Mouse (Mus musculus) embryonic stem cell, embryonic (primary cell): Measurements from ENCODE around the gene Nr2f2.

Source experiments
- CTCF ChIA-PET, 4 experiments: fragments of 300-600 bp in 2 of 4; fragments of 350-600 bp in 2 of 4; sonication (Branson Sonifier 250); formaldehyde crosslinking; loops; one replicate each; lab custom pipeline; 2022; ENCODE audit warnings: inconsistent platforms in 2 of 4; lab: Charles Lee
- POLR2A ChIA-PET, 4 experiments: fragments of 300-600 bp in 2 of 4; fragments of 350-600 bp in 2 of 4; sonication (Branson Sonifier 250); formaldehyde crosslinking; loops; one replicate each; lab custom pipeline; 2022; ENCODE audit warnings: antibody characterized with exemption in 4 of 4, inconsistent platforms in 1 of 4; lab: Charles Lee

The Nr2f2 gene

DNA sequence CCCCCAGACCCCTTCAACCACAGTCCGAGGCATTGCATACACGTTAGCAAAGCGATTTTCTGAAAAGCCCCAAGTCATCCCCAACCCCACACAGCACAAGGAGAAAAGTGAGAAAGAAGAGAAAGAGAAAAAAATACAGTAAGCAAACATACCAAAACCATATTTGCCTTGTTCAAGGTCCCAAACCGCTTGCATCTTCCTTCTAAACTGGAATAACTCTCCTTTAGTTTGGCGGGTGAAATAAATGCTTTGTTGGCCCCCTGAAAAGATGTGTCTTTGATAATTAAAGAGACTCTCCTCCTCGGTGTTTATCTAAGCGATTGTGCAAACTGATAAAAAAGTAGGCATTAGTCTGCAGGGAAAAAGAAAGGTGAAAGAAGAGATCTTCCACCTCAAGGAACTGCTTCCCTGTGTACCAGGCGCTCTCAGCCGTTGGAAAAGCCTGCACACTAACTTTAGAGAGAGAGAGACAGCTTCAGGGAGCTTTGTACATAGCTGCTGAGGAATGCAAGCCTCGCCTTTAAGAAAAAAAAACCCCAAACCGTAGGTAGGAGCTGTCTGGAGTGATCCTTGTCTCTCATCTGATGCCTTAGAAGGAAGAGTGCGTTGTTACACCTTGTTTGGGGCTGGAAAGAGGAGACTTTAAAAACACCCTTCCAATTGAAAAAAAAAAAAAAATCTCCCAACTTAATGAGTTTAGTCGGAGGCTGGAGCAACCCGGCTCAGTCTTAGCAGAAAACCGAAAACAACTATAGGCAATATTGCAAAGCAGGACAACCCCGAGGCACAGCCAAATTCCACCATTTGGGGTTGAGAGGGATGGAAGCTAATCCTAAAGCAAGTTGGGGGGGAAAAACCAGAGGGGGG, at the start of gene Nr2f2:
TSS of gene Nr2f2 (minus strand) at position 795 of the 867 bp plus-strand sequence.
- ChIA-PET POLR2A (interaction anchor here in 1 of 4 experiments (0.7 kb wide), 1 partner anchor 164 kb away, joined by 3 read pairs; no protein-coding TSS in a partner anchor), CTCF (interaction anchor here in 1 of 4 experiments (0.7 kb wide), 1 partner anchor 32 kb away, joined by 4 read pairs; no protein-coding TSS in a partner anchor)

DNA sequence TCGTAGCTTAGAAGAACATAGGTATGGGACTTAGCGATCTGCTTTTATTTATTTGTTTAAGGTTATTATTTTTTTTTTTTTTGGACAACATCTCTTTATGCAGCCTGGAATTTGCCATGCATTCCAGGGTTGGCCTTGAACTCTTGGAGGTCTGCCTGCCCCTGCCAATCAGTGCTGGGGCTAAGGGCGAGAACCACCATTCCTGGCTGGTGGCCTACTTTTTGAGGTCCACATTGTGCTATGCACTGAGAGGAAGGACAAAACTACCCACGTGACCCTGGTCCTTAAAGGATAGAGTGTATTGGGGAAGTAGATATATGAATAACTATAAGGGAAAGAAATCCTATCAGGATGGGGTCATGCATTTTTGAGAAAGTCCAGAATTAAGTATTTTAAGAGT, 47.9 kb upstream of the Nr2f2 start:
- ChIA-PET POLR2A (no interaction called here), CTCF (no interaction called here)

DNA sequence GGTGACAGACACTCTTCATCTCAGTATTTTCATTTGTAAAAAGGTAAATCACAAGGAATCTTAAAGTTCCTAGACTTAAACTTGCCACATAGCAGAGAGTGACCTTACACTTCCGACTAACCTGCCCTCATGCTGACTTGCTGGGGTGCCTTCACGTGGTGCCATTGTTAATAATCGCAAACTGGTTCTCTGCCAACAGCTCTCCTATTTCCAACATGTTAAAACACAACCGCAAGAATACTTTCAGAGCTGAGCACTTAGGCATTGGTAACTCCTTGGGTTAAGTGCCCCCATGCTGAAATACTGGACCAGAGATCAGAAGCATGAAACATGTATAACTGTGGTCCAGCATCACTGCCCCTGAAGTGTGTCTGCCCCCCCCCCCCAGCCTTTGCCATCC, 47.1 kb upstream of the Nr2f2 start:
- POLR2A ChIA-PET, result no interaction called here
- CTCF ChIA-PET, result no interaction called here

DNA sequence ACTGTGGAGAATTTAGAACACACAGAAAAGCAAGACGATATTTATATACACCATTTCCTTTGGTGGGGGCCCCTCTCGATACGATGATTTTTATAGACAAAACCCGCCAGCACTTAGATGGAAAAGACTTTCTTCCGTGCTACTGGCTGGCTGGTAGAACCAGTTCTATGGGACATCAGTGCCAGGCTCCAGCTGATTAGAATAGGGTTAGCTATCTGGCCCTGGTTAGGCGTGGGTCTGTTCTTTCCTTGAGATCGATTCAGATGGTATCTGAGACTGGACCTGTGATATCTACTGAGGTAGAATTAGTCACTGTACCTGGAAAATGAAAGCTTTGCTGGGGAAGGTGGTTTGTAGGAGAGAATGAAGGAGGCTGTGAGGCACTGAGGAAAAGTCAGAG, 46.4 kb upstream of the Nr2f2 start:
- POLR2A ChIA-PET, result no interaction called here

DNA sequence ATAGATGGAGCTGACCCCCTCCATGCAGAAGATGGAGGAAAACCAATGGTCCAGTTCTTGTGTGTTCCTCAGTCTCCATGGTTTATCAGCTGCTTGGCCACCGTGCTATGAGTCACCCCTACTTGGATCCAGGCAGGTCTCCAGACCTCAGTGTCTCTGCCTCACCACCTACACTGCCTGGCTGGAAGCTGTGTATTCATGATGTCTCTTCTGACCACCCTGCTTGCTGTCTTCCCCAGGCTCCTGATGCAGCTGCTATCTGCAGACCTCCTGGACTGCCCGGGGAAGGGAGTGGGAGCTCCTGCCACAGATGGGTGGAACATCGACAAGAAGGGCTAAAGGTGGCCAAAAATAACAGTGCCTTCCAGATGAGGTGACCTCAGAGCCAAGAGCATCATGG, 43.8 kb upstream of the Nr2f2 start:
- ChIA-PET POLR2A (no interaction called here), CTCF (no interaction called here)

More for the DNA sequence above, 46.4 kb upstream of the Nr2f2 start:
- CTCF ChIA-PET, result no interaction called here

DNA sequence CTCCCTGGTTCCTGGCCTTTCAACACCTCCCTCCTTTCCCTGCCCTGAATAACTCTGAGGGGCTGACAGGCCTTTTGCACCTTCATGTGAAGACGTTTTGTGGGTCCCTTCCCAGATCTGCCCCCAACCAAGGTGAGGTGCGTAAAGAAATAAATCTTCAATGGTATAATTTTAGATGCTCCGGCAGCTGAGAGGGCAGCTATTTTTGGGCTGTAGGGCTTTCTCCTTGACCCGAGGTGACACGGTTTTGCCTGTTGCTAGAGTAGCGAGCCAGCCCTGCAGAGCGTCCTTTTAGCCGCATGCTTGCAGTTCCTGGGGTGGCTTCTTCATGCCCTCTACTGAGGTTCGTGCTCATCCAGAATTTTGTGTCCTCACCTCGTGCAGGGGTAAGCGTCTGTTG, 43.4 kb upstream of the Nr2f2 start:
- ChIA-PET CTCF (no interaction called here), POLR2A (interaction anchor here in 1 of 4 experiments (0.6 kb wide), 1 partner anchor 18 kb away, joined by 3 read pairs; no protein-coding TSS in a partner anchor)

DNA sequence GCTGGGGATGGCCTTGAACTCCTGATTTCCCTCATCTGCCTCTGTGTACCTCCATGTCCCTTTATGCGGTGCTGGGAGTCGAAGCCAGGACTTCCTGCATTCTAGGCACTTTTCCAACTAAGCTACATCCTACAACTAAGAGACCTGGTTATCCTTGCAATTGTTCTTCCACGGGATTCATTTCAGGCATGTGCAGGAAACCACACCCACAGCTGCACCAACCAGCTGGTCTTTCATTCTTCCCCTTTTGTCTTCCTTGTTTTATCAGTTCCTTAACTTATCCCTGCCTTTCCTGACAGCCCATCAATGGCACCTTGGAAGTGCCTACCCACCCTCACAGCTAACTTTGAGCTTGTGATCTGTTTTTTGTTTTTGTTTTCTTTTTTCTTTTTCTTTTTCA, 42.3 kb upstream of the Nr2f2 start:
- ChIA-PET CTCF (no interaction called here), POLR2A (interaction anchor here in 1 of 4 experiments (0.6 kb wide), 2 partner anchors 457 to 815 kb away, joined by 3 to 7 read pairs; no protein-coding TSS in a partner anchor)

DNA sequence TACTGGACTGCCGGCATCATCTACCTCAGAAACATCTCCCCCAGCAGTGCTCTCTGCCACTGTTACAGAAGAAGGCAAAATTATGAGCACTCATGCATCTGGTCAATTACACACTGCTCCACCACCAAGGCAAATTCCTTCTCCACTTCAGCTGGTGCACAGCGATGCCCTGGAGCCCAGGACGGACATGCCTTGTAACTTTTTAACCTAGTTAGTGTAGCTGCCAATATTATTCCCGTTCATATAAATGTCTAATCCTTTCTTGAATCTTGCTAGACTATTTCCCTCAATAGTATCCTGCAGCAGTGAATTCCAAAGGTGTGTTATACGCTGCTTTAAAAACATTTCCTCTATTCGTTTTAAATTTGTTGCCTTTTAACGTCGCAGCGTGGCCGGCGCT, 40.6 kb upstream of the Nr2f2 start:
- POLR2A ChIA-PET, result no interaction called here
- CTCF ChIA-PET, result interaction anchor here in 1 of 4 experiments (0.6 kb wide), 1 partner anchor 62 kb away, joined by 3 read pairs; no protein-coding TSS in a partner anchor

DNA sequence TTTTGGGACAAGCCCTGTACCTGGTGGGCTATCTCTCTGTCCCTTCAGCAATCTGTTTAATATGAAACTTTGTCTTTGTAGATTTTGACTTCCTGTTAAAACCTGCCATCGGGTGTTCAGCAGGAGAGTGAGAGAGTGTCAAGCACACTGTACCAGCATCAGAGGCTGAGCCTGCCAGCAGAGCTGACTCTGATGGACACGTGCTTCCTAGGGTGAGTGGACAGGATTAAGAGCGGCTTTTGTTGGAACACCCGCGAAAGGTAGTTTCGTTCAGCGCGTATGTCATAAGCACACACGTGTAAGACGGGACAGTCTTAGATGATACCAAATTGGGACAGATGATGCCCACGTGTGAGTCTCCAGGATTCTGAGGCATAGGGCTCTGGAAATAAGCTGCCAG, 40.0 kb upstream of the Nr2f2 start:
- POLR2A ChIA-PET, result no interaction called here
- CTCF ChIA-PET, result interaction anchor here in 1 of 4 experiments (0.6 kb wide), 1 partner anchor 62 kb away, joined by 3 read pairs; no protein-coding TSS in a partner anchor

DNA sequence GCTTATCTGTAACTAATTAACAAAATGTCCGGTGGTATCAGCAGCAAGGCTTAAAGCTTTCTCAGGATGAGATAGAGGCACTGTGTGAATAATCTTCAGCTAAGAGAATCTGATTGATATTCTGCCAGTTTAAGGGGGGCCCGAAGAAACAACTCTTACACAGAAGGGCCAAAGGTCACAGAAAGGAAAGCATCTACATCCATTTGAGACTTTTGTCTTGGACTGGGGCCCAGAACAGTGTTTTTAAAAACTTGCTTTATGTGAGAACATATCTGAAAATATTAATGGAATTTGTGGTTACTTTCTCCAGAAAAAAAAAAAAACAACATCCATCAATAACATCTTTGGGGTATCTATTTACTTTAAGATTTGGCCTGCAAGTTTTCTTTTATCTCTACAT, 38.9 kb upstream of the Nr2f2 start:
- ChIA-PET CTCF (no interaction called here), POLR2A (no interaction called here)

DNA sequence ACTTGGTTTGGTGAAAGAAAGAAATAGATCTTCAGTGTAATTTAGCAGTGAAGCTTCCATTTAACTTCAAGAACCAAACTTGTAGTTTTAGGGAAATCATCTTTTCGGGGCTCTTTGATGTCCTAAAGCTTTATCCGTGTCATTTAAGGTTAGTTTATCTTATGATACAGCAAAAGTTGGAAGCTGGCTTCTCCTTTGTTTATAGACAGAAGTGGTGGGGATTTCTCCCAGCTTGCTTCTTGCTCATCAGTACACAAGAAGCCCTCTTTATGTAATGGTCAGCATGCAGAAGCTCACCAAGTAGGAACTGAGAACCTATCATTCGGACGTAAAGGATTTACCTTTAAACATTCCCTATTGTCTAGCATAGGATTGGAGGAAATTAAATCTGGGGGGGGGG, 16.3 kb upstream of the Nr2f2 start:
- ChIA-PET POLR2A (no interaction called here), CTCF (no interaction called here)

DNA sequence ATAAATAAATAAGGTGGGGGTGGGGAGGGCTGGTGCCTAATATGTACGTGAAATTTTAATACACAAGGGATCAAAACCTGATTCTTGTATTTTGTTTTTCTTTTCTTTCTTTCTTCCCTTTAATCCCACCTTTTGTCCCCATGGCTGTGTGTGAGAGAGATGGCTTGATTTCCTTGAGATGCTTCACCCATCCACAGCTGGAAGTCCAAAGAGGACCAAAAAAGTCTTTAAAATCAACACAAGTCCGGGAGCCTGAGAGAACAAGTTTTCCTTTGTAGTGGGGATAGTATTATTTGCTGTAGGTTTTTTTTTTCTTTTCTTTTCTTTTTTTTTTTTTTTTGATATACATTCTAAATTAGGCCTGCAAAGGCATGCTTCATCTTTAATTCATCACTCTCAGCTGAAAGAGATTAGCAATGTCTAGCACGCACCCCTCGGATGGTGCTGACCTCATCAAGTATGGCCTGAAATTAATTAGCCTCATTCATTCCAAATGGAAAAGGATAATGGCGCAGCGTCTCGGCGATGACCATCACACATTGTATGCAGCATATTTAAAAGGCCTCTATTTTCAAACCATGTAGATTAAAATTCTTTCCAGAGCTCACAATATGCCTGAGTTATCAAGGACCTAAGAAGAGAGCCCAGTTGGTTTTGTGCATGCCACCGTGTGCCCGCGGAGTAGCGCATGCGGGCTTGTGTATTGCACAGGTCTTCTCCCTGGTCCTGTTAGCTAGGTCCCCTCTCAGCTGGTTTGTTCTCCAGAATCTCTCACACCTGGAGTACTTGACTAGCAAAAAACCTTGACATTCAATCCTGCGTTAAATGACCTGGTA, 15.1 kb upstream of the Nr2f2 start:
- POLR2A ChIA-PET, result no interaction called here
- CTCF ChIA-PET, result no interaction called here

DNA sequence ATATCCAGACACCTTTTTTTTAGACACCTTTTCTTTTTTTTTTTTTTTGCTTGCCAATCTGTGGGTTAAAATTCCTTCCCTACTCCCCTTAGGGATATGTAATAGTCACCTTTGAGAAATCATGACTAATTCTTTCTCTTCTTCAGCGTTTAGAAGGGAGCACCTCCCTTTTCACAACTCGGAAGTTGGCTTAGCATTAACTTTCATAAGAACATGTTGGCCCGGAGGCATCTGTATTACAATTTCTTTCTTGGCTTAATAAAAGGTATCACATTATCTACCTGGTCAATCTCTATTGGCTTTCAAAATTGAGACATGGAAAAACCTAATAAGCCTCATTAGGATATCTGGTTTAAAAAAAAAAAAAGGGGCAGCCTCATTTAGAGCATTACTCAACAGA, 14.4 kb upstream of the Nr2f2 start:
- ChIA-PET POLR2A (interaction anchor here in 2 of 4 experiments (0.7 kb wide), 2 partner anchors 30 to 844 kb away, joined by 3 to 4 read pairs; no protein-coding TSS in a partner anchor), CTCF (interaction anchor here in 1 of 4 experiments (0.6 to 0.7 kb wide), 2 partner anchors 10 to 407 kb away, joined by 3 to 6 read pairs; no protein-coding TSS in a partner anchor)

DNA sequence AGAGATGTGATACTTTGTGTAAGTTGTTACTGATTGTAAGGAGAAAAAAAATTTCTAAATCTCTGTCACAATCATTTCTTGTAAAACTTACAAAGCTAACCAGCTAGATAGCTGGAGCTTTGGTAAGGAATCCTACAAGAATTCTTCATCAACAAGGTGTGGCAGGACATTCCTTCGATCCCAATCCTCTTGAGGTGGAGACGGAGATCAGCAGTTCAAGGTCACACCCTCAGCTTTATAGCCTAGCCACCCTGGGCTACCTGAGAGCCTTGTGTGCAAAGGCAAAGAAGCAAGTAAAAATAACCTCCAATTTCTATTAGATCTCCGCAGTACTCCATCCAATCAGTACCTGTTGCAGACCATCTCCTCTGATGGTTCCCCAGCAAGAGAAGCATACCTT, 13.7 kb upstream of the Nr2f2 start:
- ChIA-PET CTCF (interaction anchor here in 1 of 4 experiments (0.5 to 0.7 kb wide), 3 partner anchors 10 to 408 kb away, joined by 3 to 6 read pairs (median 3); no protein-coding TSS in a partner anchor), POLR2A (interaction anchor here in 2 of 4 experiments (0.7 kb wide), 2 partner anchors 31 to 845 kb away, joined by 3 to 4 read pairs; no protein-coding TSS in a partner anchor)

DNA sequence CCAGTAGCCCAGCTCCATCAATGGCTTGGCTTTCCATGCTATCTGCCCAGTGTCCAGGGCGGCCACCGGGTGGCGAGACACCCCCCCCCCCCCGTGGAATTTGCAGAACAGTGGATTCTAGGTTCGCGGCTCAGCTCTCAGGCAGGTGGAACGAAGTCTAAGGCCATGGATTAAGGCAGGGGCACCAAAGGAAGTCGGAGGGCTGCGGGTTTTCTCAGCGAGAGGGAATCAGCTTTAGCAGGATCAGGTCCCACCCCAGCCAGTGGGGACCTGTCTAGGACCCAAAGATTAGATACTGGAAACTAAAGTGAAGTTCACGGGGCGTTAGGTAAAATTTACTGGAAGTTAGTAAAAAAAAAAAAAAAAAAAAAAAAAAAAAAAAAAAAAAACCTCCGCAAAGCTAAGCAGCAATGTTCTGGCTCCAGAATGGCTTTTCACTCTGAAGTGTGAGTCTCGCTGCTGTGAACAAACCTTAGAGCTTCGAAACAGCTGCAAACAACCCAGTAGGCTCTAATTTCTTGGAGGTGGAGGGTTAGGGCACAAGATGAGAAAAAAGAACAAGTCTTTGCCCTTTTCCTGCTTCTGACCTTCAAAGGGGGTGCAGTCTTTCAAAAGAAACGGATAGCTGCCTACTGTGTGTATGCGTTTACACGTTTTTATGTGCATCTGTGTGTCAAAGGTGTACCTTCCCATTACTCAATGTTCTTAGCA, 4.2 kb upstream of the Nr2f2 start:
- ChIA-PET CTCF (interaction anchor here in 3 of 4 experiments (0.5 to 0.7 kb wide), 5 partner anchors 9 to 1924 kb away, joined by 3 to 6 read pairs (median 4); no protein-coding TSS in a partner anchor), POLR2A (interaction anchor here in 3 of 4 experiments (0.6 to 1.2 kb wide), 6 partner anchors 15 to 1393 kb away, joined by 3 to 7 read pairs (median 4); no protein-coding TSS in a partner anchor)

DNA sequence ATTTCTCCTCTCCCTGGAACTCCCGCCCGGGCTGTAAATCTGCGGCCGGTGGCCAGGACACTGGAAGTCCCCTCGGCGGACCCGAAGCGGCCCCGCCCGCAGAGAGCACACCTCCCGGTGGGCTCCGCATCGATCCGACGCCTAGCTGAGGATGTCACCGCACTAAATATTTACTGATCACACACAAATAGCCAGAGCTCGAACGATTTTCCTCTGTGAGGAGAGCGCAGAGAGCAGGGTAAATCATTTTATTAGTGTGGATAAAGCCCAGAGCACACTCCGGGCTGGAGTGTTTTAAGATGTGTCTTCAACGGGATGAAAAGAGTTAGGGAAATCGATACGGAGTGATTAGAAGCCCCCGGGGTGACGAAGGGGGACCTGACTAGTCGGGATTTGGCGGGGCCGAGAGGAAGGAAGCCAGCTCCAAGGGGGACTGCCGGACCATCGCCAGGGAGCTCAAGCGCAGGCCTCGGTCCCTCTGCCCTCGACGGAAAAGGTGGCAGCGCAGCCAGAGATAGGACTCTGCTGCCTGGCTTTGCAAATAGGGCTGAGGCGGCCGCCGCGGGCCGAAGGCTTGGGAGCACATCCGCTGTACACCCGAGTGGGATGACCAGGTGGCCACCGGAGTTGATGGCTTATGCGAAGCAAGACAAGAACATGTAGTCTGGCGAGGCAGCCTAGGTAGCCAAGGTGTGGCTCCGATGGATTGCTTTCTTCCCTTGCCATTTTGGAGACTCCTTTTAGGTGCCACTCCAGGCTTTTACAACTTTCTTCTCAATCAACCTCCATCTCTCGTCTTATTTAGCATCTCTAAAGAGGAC, 3.4 kb upstream of the Nr2f2 start:
- ChIA-PET POLR2A (interaction anchor here in 3 of 4 experiments (0.6 to 1.5 kb wide), 6 partner anchors 15 to 410 kb away, joined by 3 to 7 read pairs (median 4); no protein-coding TSS in a partner anchor), CTCF (interaction anchor here in 2 of 4 experiments (0.5 to 0.7 kb wide), 2 partner anchors 8 to 1925 kb away, joined by 4 to 5 read pairs; no protein-coding TSS in a partner anchor)

DNA sequence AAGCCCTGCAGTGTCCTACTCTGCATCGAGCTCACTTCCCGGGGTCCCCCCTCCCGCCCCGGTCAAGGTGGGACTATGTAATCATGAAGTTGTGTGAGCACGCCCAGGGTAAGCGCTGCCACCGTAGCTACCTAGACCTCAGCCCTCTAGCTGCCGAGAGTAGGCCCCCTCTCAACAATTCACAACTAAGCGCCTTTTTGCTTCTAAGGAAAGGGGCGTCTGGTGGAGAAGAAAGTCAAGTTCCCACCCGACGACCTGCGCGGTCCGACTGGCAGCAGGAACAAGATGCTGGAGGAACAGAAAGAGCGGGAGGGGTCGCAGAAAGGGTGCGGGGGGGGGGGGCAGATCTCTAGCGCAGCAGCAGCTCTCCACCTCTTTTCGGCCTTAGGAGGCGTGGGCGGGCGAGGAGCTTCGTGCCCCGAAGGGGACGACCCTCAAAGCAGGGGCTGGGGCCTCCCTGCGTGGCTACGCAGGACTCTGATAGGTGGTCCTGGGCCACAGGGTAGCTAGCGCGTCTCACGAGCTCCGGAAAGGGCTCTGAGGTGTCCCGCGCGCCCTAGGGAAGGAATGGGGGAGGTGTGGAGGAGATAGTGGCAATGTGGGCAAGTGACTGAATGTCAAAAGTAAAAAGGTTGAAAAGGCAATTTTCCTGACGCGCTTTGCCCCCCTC, 2.7 kb upstream of the Nr2f2 start:
- CTCF ChIA-PET, result no interaction called here
- POLR2A ChIA-PET, result interaction anchor here in 2 of 4 experiments (0.6 to 1.5 kb wide), 4 partner anchors 18 to 411 kb away, joined by 3 to 7 read pairs (median 4); no protein-coding TSS in a partner anchor
